Mouse (Mus musculus) forebrain, embryonic 13.5 days (tissue): Measurements from ENCODE around the gene Gm4027. TPM values are rescaled to one million over a fixed set of nuclear protein-coding genes. Genes with fewer than 3 reads are reported as not detected.
"Not testable (repeated sequence)": the region's sequence is repeated elsewhere in the genome, so short reads cannot be mapped to it uniquely, and the experiment has no call there.

Source experiments
- ATAC-seq: fragments of 200-750 bp; cut with Nextera tagmentation; 2 replicates; pipeline ENCODE4 v1.8.0; 2017
- H3K27ac ChIP-seq: fragments of 300-500 bp; sonication (generic); 2 replicates; pipeline ENCODE4 v1.5.1; 2015; ENCODE audit warnings: inconsistent platforms, mild to moderate bottlenecking, moderate library complexity
- H3K27me3 ChIP-seq: fragments of 300-500 bp; sonication (generic); 2 replicates; pipeline ENCODE4 v1.6.1; 2015; ENCODE audit warnings: mild to moderate bottlenecking, inconsistent platforms
- H3K36me3 ChIP-seq: fragments of 300-500 bp; sonication (generic); 2 replicates; pipeline ENCODE4 v1.6.1; 2015; ENCODE audit warnings: mild to moderate bottlenecking, inconsistent platforms; ENCODE audit not compliant: poor library complexity, severe bottlenecking
- H3K4me1 ChIP-seq: fragments of 300-500 bp; sonication (generic); 2 replicates; pipeline ENCODE4 v1.6.1; 2015; ENCODE audit warnings: inconsistent platforms
- H3K4me2 ChIP-seq: fragments of 300-500 bp; sonication (generic); 2 replicates; pipeline ENCODE4 v1.6.1; 2015; ENCODE audit warnings: inconsistent platforms, mild to moderate bottlenecking, moderate library complexity
- H3K4me3 ChIP-seq: fragments of 300-500 bp; sonication (generic); 2 replicates; pipeline ENCODE4 v1.5.1; 2015; ENCODE audit warnings: mild to moderate bottlenecking, inconsistent platforms
- H3K9ac ChIP-seq: fragments of 300-500 bp; sonication (generic); 2 replicates; pipeline ENCODE4 v1.6.1; 2015; ENCODE audit warnings: mild to moderate bottlenecking, inconsistent platforms
- H3K9me3 ChIP-seq: fragments of 300-500 bp; sonication (generic); replicated peaks from 2 replicates; pipeline ENCODE4 v1.6.1; 2016; ENCODE audit warnings: inconsistent platforms
- WGBS: fragments of 180-500 bp; shearing (Covaris S2); methylation state at CpG from one replicate; pipeline ENCODE4 v1.1.7; 2015; 5-methylcytosine and 5-hydroxymethylcytosine counted together
- polyA plus RNA-seq: library from polyadenylated mRNA; unstranded; fragments of >200 nt; fragmentation: Nextera tagmentation; extraction: Ambion mirVana; gene quantifications from 2 replicates; pipeline ENCODE4 v1.2.1, GENCODE M21; 2015

Gm4027 gene
- not detected in 2 replicates for polyA plus RNA-seq

DNA sequence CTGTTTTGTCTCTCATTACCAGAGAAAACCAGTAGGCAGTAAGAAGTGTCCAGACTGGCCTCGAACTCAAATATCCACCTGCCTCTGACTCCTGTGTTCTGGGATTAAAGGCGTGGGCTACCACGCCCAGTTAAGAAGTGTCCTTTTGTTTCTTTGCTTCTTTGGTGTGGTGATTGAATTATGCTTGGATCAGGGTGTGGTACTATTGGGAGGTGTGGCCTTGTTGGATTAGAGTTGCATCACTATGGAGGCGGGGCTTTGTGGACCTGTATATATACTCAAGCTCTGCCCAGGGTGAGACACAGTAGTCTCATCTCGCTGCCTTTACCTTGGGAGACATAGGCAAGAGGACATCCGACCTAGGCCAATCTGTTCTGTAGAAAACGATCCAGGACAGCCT lies at the start of gene Gm4027:
Gm4027 (plus strand) TSS at position 301 of the 400 bp plus-strand sequence.
- WGBS, result 90% methylated on average over 7 of the region's 7 CpGs
- ATAC-seq, H3K27ac ChIP-seq, H3K27me3 ChIP-seq, H3K4me2 ChIP-seq, H3K4me3 ChIP-seq, H3K9ac ChIP-seq, H3K9me3 ChIP-seq, H3K4me1 ChIP-seq, H3K36me3 ChIP-seq: not testable (repeated sequence)

DNA sequence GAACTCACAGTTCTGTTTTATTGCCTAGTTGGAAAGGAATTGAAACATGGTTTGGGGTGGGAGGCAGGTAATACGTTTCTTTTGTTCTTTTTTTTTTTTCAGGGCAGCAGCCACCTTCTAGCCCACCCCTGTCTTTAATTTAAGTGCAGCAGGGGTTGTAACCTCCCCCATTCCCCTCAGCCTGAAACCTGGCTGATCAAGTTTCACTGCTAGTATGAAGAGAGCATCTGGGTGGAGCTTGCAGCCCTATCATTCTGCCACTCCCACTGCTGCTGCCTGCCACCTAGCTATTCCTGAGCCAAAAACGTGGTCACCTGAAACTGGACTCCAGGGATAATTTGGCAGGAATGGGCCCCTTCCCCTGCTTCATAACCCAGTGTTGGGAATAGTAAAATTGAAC lies 17.3 kb upstream of the Gm4027 start:
- not testable (repeated sequence) for ATAC-seq
- 12% methylated on average over 2 of the region's 2 CpGs for WGBS

DNA sequence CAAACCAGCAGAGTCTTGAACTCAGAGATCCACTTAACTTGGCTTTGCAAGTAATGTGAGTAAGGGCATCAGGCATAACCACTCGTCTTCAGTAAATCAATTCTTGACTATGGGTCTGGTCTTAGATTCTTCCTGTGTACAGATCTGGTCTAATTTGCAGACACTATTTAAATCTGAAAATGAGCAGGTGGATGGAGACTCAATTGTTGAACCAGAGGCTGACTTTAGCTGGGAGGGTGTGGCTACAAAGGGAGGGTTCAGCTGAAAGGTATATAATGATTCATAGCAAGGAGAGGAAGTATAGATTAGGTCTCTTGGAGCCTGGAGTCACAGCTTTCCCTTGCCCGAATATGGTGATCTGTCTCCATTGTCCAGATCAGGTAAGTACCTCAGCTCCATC lies 16.3 kb upstream of the Gm4027 start, which contains the start of gene Oog1:
Oog1 (plus strand) TSS at position 301 of the 400 bp plus-strand sequence.
- H3K4me1 ChIP-seq, ATAC-seq, H3K27ac ChIP-seq, H3K4me2 ChIP-seq, H3K27me3 ChIP-seq, H3K9ac ChIP-seq, H3K36me3 ChIP-seq, H3K4me3 ChIP-seq, H3K9me3 ChIP-seq: not testable (repeated sequence)
- 65% methylated on average over 1 of the region's 2 CpGs for WGBS

More for the DNA sequence above, 17.3 kb upstream of the Gm4027 start:
- H3K4me3 ChIP-seq, H3K36me3 ChIP-seq, H3K4me1 ChIP-seq, H3K9ac ChIP-seq, H3K27ac ChIP-seq, H3K4me2 ChIP-seq, H3K27me3 ChIP-seq, H3K9me3 ChIP-seq: not testable (repeated sequence)

DNA sequence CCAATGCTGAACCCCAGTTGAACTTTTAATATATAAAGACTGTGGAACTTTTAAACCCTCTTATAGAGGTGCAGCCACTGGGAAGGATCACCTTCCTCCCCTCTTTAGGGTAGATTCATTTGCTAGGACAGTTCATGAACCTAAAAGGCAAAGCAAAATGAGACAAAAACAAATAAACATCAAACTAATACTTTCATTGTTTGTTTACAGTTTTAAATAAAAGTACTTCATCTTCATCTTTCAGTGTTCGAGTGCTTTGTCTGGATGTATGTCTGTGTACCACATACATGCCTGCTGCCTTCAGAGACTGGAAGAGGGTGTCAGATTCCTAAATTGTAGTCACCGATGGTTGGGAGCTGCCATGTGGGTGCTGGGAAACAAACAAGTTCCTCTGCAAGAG lies 25.9 kb downstream of the Gm4027 start, which contains the start of gene Gm16381:
Gm16381 (minus strand) TSS at position 101 of the 400 bp plus-strand sequence.
- H3K4me2 ChIP-seq, H3K4me1 ChIP-seq, H3K36me3 ChIP-seq, H3K27me3 ChIP-seq, ATAC-seq, H3K4me3 ChIP-seq, H3K9ac ChIP-seq, H3K27ac ChIP-seq, H3K9me3 ChIP-seq: not testable (repeated sequence)
- WGBS, result 93% methylated on average over 2 of the region's 2 CpGs

DNA sequence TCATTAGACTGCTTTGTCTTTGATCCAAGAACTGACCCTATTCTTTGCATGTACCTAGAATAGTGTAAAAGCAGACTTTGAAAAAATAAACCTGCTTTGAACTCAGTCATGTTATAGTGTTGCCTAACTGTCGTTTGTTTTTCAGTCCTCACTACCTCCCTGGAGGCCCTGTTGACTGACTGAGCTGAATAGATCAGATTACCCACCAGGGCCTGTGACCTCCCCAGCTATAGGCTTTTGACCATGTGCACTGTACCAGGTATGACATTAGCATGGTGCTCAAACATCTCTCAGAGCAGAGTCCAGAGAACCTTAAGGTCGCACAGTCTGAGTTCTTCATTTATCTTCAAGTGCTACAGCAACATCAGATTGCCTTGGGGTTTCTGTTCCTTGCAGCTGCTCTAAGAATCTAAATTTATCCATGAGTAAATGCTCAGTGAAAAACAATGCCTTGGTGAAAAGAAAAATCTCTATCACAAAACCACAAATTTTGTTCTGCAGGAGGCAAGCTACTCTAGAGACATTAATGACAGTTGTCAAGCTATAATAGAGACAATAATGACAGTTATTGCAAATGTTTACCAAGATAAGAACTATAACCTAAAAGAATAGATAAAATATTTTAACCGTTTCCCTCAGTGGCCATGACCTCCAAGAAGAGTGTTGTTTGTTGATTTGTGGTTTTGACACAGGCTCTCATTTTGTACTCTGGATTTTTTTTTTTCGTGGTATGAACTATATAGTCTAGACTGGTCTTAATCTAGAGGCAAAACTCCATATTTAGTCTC lies 34.4 kb downstream of the Gm4027 start:
- H3K36me3 ChIP-seq, H3K4me2 ChIP-seq, H3K4me1 ChIP-seq, H3K27me3 ChIP-seq, H3K4me3 ChIP-seq, H3K27ac ChIP-seq, H3K9me3 ChIP-seq, ATAC-seq, H3K9ac ChIP-seq: not testable (repeated sequence)
- 85% methylated on average over 2 of the region's 4 CpGs for WGBS

Other genes with a start within 250 kb of the Gm4027 start
- gene Sptlc2, start 230.5 kb upstream of the Gm4027 start, polyA plus RNA-seq, result 50.1 and 50.6 TPM in 2 replicates
- gene Slirp, start 175.0 kb upstream of the Gm4027 start, polyA plus RNA-seq, result 327 and 345 TPM in 2 replicates
- 47.2 and 56.5 TPM in 2 replicates for gene Alkbh1, start 174.9 kb upstream of the Gm4027 start, polyA plus RNA-seq
- 146 and 151 TPM in 2 replicates for gene Snw1, start 146.6 kb upstream of the Gm4027 start, polyA plus RNA-seq
- not detected in 2 replicates for gene Gm5788, start 124.1 kb upstream of the Gm4027 start, polyA plus RNA-seq
- not detected in 2 replicates for gene Gm8300, start 104.6 kb upstream of the Gm4027 start, polyA plus RNA-seq
- gene Oog1, start 16.2 kb upstream of the Gm4027 start, polyA plus RNA-seq, result not detected in 2 replicates
- not detected in 2 replicates for gene Gm16381, start 25.8 kb downstream of the Gm4027 start, polyA plus RNA-seq
- gene Gm21319, start 156.9 kb downstream of the Gm4027 start, polyA plus RNA-seq, result not detected in 2 replicates
- gene Gm21936, start 176.6 kb downstream of the Gm4027 start, polyA plus RNA-seq, result not detected in 2 replicates
- gene BB287469, start 197.7 kb downstream of the Gm4027 start, polyA plus RNA-seq, result not detected in 2 replicates
- not detected in 2 replicates for gene Gm2001, start 223.5 kb downstream of the Gm4027 start, polyA plus RNA-seq